Mouse (Mus musculus) adrenal gland, adult 2 months (tissue): ENCODE measurements around the gene Ace. TPM values are rescaled to one million over a fixed set of nuclear protein-coding genes. Genes with fewer than 3 reads are reported as not detected.

ENCODE experiments used
- polyA plus RNA-seq: library from polyadenylated mRNA; depleted of rRNA; stranded (reverse); fragments of >200 nt; gene quantifications from 2 replicates; pipeline ENCODE4 v1.2.3, GENCODE M21; 2012; rRNA removed
- total RNA-seq, 2 experiments: library from RNA; stranded (reverse); gene quantifications; 2 replicates each; pipeline ENCODE4 v1.2.3; 2021

Gene Ace
- total and polyA plus RNA-seq, 3 experiments = 8.3 to 15.9 (median 9.3) TPM

Other genes with a start within 250 kb of the Ace start
- 100 to 1,000 TPM; 103 to 236 TPM for gene Cyb561, start 14.6 kb upstream of the Ace start, total RNA-seq
- 127 and 140 TPM in 2 replicates for gene Cyb561, start 14.6 kb upstream of the Ace start, polyA plus RNA-seq
- gene Ace3, start 26.7 kb downstream of the Ace start, total RNA-seq = not detected
- gene Ace3, start 26.7 kb downstream of the Ace start, polyA plus RNA-seq = not detected in 2 replicates
- under 1 TPM; 0.07 to 0.14 TPM for gene Kcnh6, start 40.2 kb downstream of the Ace start, total RNA-seq
- gene Kcnh6, start 40.2 kb downstream of the Ace start, polyA plus RNA-seq = 0.46 and 0.48 TPM in 2 replicates
- gene Dcaf7, start 68.9 kb downstream of the Ace start, total RNA-seq = 10 to 100 TPM; 39.6 to 57.8 TPM
- 80.6 and 81.8 TPM in 2 replicates for gene Dcaf7, start 68.9 kb downstream of the Ace start, polyA plus RNA-seq
- gene Taco1, start 98.1 kb downstream of the Ace start, total RNA-seq = 10 to 100 TPM; 25.8 to 37.8 TPM
- 17.4 and 17.5 TPM in 2 replicates for gene Taco1, start 98.1 kb downstream of the Ace start, polyA plus RNA-seq
- 10 to 100 TPM; 32.0 to 39.7 TPM for gene Map3k3, start 116.7 kb downstream of the Ace start, total RNA-seq
- 19.9 and 20.8 TPM in 2 replicates for gene Map3k3, start 116.7 kb downstream of the Ace start, polyA plus RNA-seq
- not detected for gene Gm10840, start 192.9 kb downstream of the Ace start, total RNA-seq
- not detected in 2 replicates for gene Gm10840, start 192.9 kb downstream of the Ace start, polyA plus RNA-seq
- 10 to 100 TPM in 1 of 2 experiments, 1 to 10 TPM in 1; 9.5 to 17.1 TPM for gene Limd2, start 192.9 kb downstream of the Ace start, total RNA-seq
- gene Limd2, start 192.9 kb downstream of the Ace start, polyA plus RNA-seq = 18.1 and 20.0 TPM in 2 replicates
- 10 to 100 TPM; 14.9 to 16.1 TPM for gene Strada, start 234.2 kb downstream of the Ace start, total RNA-seq
- 18.8 and 20.6 TPM in 2 replicates for gene Strada, start 234.2 kb downstream of the Ace start, polyA plus RNA-seq
- gene Ccdc47, start 248.4 kb downstream of the Ace start, total RNA-seq = 100 to 1,000 TPM; 104 to 112 TPM
- 5.6 and 9.5 TPM in 2 replicates for gene Ccdc47, start 248.4 kb downstream of the Ace start, polyA plus RNA-seq
- gene Ddx42, start 249.0 kb downstream of the Ace start, total RNA-seq = 10 to 100 TPM; 46.6 to 51.0 TPM
- 7.0 and 9.2 TPM in 2 replicates for gene Ddx42, start 249.0 kb downstream of the Ace start, polyA plus RNA-seq